Mouse (Mus musculus) heart, adult 2 months (tissue): ENCODE measurements around the gene Il1r2. TPM values are rescaled to one million over a fixed set of nuclear protein-coding genes. Genes with fewer than 3 reads are reported as not detected.
A peak's percentile ranks its signal among the peaks of the same experiment; 100 is the strongest.

Experiments
- DNase-seq, 2 experiments: peaks; one replicate each; pipeline ENCODE4 v3.0.0; 2021
- H3K27ac ChIP-seq: fragments of 200-600 bp; 2 replicates; pipeline ENCODE4 v1.8.1; 2022
- H3K27me3 ChIP-seq: fragments of 200-500 bp; 2 replicates; pipeline ENCODE4 v1.6.1; 2012; ENCODE audit warnings: mild to moderate bottlenecking, low read length, inconsistent platforms, mixed read lengths; ENCODE audit not compliant: control insufficient read depth, insufficient read depth
- H3K36me3 ChIP-seq: fragments of 200-500 bp; 2 replicates; pipeline ENCODE4 v1.6.1; 2012; ENCODE audit warnings: low read length, inconsistent platforms; ENCODE audit not compliant: control insufficient read depth, insufficient read depth
- H3K4me1 ChIP-seq: fragments of 200-500 bp; 2 replicates; pipeline ENCODE4 v1.6.1; 2011; ENCODE audit warnings: low read length; ENCODE audit not compliant: control insufficient read depth, insufficient read depth
- H3K4me3 ChIP-seq: fragments of 200-600 bp; 2 replicates; pipeline ENCODE4 v1.8.1; 2022
- H3K79me2 ChIP-seq: fragments of 200-500 bp; replicated peaks from 2 replicates; pipeline ENCODE4 v1.6.1; 2012; ENCODE audit warnings: mild to moderate bottlenecking, inconsistent platforms, low read length, moderate library complexity, mixed read lengths; ENCODE audit not compliant: control insufficient read depth, insufficient read depth
- H3K9ac ChIP-seq: fragments of 200-500 bp; 2 replicates; pipeline ENCODE4 v1.6.1; 2012; ENCODE audit warnings: low read depth, mild to moderate bottlenecking, control low read depth, inconsistent platforms, low read length, mixed read lengths
- CTCF ChIP-seq: fragments of 200-600 bp; IDR thresholded peaks from 2 replicates; pipeline ENCODE4 v1.8.1; 2022; ENCODE audit warnings: antibody characterized with exemption, mild to moderate bottlenecking, moderate library complexity
- EP300 ChIP-seq: fragments of 200-500 bp; IDR thresholded peaks from 2 replicates; pipeline ENCODE4 v1.6.1; 2011; ENCODE audit warnings: low read depth, low read length, control low read depth; ENCODE audit not compliant: insufficient read depth
- POLR2A ChIP-seq: fragments of 200-500 bp; IDR thresholded peaks from 2 replicates; pipeline ENCODE4 v1.6.1; 2011; ENCODE audit warnings: mild to moderate bottlenecking, low read depth, low read length, control low read depth; ENCODE audit not compliant: insufficient read depth
- WGBS: fragments of 180-500 bp; shearing (Covaris S2); methylation state at CpG from one replicate; pipeline ENCODE4 v1.1.7; 2018; 5-methylcytosine and 5-hydroxymethylcytosine counted together
- intact Hi-C: fragments of 180-260 bp; cut with DNase I; formaldehyde crosslinking; loops from one replicate; pipeline ENCODE4 v1.15.1; 2025
- polyA plus RNA-seq: library from polyadenylated mRNA; depleted of rRNA; stranded (reverse); fragments of >200 nt; gene quantifications from 2 replicates; pipeline ENCODE4 v1.2.3, GENCODE M21; 2012
- total RNA-seq, 2 experiments: library from RNA; stranded (reverse); gene quantifications; 2 replicates each; pipeline ENCODE4 v1.2.3; 2021

Gene Il1r2
- total and polyA plus RNA-seq, 3 experiments, result 0.20 to 0.23 TPM; not detected in 1

GRCm38 (mm10) chr1:40092541-40092940, 18.7 kb downstream of the Il1r2 start:
- no peak overlapping the region for H3K9ac ChIP-seq
- H3K36me3 ChIP-seq, result no peaks in the 10 kb centered on the region
- no peak for DNase-seq
- no peak overlapping the region for H3K27ac ChIP-seq
- TF ChIP-seq POLR2A (no peak), EP300 (no peak), CTCF (no peak)
- 59% methylated on average over 6 of the region's 6 CpGs for WGBS
- H3K4me1 ChIP-seq, result no peaks in the 10 kb centered on the region
- H3K27me3 ChIP-seq, result no peaks in the 10 kb centered on the region
- intact Hi-C loops, result no loop called here
- H3K79me2 ChIP-seq, result no peaks in the 10 kb centered on the region
- H3K4me3 ChIP-seq, result no peak overlapping the region

DNA sequence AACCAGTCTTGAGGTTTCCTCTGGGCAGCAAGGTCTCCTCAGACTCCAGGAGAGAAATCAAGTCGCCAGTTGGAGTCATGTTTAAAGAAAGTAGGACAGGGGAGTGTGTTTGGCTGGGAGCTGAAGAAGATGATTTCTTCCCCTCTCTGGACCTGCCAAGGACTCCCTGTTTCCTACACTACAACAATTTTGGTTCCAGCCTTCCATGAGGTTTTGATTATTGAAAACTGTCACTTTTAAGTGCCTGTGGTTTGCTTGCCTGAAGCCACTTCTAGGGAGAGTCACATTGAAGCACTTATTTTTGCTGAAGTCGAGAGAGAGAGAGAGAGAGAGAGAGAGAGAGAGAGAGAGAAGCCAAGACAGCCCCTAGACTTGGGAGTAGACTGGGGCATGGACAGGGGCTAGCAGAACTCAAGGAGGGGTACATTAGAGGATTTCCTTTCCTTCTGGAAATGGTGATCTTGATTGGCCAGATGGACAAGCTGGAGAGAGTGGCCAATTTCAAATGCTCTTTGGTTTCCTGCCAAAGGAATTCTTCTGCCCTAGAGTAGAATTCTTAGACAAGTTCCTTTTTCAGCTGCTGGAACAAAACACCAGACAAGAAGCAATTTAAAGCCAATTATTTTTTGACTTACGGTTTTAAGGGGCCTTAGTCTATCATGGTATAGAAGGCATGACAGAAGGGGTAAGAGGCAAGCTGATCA, 20.9 kb downstream of the Il1r2 start:
- no peak for DNase-seq
- Histone ChIP-seq H3K79me2 (no peaks in the 10 kb centered on the region), H3K27ac (no peak overlapping the region), H3K36me3 (no peaks in the 10 kb centered on the region), H3K27me3 (0 out of 2 replicates have a peak, but pooled peaks cover 2% of the 10 kb centered on the region), H3K4me3 (no peak overlapping the region), H3K4me1 (no peaks in the 10 kb centered on the region), H3K9ac (no peak overlapping the region)
- intact Hi-C loops, result no loop called here
- no peak for TF ChIP-seq POLR2A
- TF ChIP-seq CTCF, result no peak
- no peak for TF ChIP-seq EP300
- WGBS, result 58% methylated on average over 3 of the region's 3 CpGs

DNA sequence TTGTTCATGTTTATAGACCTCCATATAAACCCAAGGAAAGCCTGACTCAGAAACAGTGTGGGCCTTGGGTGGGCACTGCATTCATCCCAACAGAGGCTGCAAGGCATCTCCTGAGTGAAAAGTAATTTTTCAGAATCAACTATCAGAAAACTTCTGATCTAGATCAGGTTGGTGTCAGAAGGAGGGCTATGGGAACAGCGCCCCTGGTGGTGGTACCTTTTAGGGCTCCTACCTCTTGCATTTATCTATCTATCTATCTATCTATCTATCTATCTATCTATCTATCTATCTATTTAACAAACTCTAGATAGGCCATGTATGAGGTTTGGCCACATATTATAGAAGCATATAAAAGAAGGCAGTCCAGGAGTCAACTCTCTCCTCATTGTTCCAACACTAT, 21.7 kb downstream of the Il1r2 start:
- 11% methylated on average over 1 of the region's 1 CpGs for WGBS
- intact Hi-C loops, result no loop called here
- TF ChIP-seq CTCF (peak; percentile 45), EP300 (no peak)
- no peak for DNase-seq
- no peaks in the 10 kb centered on the region for H3K36me3 ChIP-seq
- H3K79me2 ChIP-seq, result no peaks in the 10 kb centered on the region
- 0 out of 2 replicates have a peak, but pooled peaks cover 2% of the 10 kb centered on the region for H3K27me3 ChIP-seq
- no peak overlapping the region for H3K9ac ChIP-seq
- no peaks in the 10 kb centered on the region for H3K4me1 ChIP-seq
- H3K27ac ChIP-seq, result no peak overlapping the region
- H3K4me3 ChIP-seq, result no peak overlapping the region

DNA sequence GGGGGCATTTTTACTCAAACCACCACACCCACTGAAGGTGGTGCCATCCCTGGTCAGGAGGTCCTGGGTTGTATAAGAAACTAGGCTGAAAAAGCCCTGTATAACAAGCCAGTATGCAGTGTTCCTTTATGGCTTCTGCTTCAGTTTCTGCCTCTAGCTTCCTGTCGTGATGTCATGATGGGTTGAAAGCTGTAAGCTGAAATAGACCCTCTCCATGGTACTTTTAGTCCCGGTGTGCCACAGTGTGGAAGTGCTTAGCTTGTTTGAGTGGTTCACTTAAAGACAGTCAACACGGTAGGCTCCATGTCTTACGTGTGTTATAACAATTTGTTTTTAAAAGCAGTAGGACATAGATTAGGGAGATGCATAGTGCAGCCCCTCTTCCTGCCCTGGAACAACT, 32.4 kb downstream of the Il1r2 start:
- no peaks in the 10 kb centered on the region for H3K36me3 ChIP-seq
- DNase-seq, result no peak
- H3K27ac ChIP-seq, result no peak overlapping the region
- 53% methylated on average over 4 of the region's 4 CpGs for WGBS
- H3K9ac ChIP-seq, result no peak overlapping the region
- intact Hi-C loops, result no loop called here
- no peak overlapping the region for H3K4me3 ChIP-seq
- no peaks in the 10 kb centered on the region for H3K27me3 ChIP-seq
- TF ChIP-seq CTCF (no peak), POLR2A (no peak), EP300 (no peak)
- no peaks in the 10 kb centered on the region for H3K4me1 ChIP-seq
- H3K79me2 ChIP-seq, result no peaks in the 10 kb centered on the region

DNA sequence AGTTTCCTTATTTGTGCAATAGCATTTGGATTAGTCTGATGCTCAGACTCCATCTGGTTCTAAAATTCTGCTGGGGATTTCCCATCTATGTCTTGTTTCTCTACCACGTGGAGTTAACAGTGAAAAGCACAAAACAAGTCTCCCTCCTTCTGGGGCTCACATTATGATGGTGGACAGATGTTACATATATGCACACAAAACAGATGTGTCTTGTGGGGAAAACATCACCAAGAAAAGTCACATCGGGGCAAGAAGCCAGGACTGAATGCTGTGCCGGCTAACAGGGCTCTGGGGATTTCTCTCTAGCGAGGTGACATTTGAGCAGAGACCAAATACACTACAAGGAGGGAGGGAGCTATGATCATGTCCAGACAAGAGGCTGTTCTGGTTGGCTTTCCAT, 32.8 kb downstream of the Il1r2 start:
- H3K4me1 ChIP-seq, result no peaks in the 10 kb centered on the region
- no peaks in the 10 kb centered on the region for H3K36me3 ChIP-seq
- H3K27me3 ChIP-seq, result no peaks in the 10 kb centered on the region
- TF ChIP-seq EP300 (no peak), CTCF (no peak), POLR2A (no peak)
- WGBS, result 55% methylated on average over 4 of the region's 4 CpGs
- no peak overlapping the region for H3K4me3 ChIP-seq
- intact Hi-C loops, result no loop called here
- no peaks in the 10 kb centered on the region for H3K79me2 ChIP-seq
- DNase-seq, result peak in 1 of 2 experiments; percentile 28
- H3K9ac ChIP-seq, result no peak overlapping the region
- no peak overlapping the region for H3K27ac ChIP-seq

DNA sequence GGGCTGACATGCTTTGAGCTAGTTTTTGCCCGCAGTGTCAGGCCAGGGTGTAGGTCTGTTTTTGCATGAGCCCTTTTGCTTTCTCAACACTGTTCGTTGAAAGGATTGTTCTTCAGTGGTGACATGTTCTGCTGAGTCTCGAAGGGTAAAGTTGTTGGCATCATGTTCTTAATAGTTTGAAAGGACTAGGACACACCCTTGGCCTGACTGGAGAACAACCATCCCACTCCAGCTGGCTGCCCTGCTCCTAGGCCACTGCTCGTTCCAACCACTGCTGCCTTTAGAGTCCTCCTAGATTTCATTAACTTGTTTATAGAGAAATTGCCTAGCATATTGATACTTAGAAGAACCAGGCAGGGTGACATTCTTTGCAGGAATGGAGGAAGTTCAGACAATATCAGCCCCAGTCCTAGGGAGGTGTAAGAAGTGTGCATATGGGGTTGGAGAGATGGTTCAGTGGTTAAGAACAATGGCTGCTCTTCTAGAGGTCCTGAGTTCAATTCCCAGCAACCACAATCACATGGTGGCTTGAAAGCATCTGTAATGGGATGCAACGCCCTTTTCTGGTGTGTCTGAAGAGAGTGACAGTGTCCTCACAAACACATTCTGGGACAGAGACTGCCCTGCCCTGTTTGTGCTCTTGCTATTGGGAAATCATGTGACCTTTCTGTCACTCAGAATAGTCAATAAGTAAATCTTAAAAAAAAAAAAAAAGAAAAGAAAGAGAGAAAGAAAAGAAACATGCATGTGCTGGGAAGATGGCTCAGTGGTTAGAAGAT, 34.3 kb downstream of the Il1r2 start:
- DNase-seq, result peak in 1 of 2 experiments; percentile 45
- TF ChIP-seq CTCF (no peak), EP300 (no peak), POLR2A (no peak)
- intact Hi-C loops, result no loop called here
- H3K4me1 ChIP-seq, result no peaks in the 10 kb centered on the region
- H3K36me3 ChIP-seq, result no peaks in the 10 kb centered on the region
- no peaks in the 10 kb centered on the region for H3K79me2 ChIP-seq
- H3K27ac ChIP-seq, result no peak overlapping the region
- WGBS, result 71% methylated on average over 5 of the region's 5 CpGs
- H3K27me3 ChIP-seq, result no peaks in the 10 kb centered on the region
- no peak overlapping the region for H3K4me3 ChIP-seq
- no peak overlapping the region for H3K9ac ChIP-seq
